ENCODE assay signal across 12 mouse cellular contexts in genomic region chr9:65244036-65244806, GRCm38 (mm10). TPM values are rescaled to one million over a fixed set of nuclear protein-coding genes. Genes with fewer than 3 reads are reported as not detected.
A peak's percentile ranks its signal among the peaks of the same experiment; 100 is the strongest.
DNase-seq lines count a peak whose midpoint lies in the region; ATAC-seq lines count a peak whose summit lies in the region.
"Had no signal": no experiment of that assay in that cellular context is flagged by ENCODE, and none has a peak within 500 bp of the region (broad histone marks: within the 10 kb centered on the region; RNA-seq: fewer than 3 reads in every experiment).

No protein-coding gene starts in this region.

- no peaks in the 10 kb centered on the region for H3K36me3 ChIP-seq in liver, embryonic 13.5 days
- H3K36me3 ChIP-seq in liver, embryonic 15.5 days (replicated peaks): no peaks in the 10 kb centered on the region
- 0 out of 2 replicates have a peak, but pooled peaks cover 2% of the 10 kb centered on the region for H3K36me3 ChIP-seq in heart, embryonic 10.5 days
- H3K36me3 ChIP-seq: heart, embryonic 13.5 days; neural tube, embryonic 12.5 days; stomach, embryonic 15.5 days had no signal

- H3K9ac ChIP-seq in liver, embryonic 13.5 days: no peak overlapping the region
- H3K9ac ChIP-seq in liver, embryonic 15.5 days: no peak overlapping the region
- H3K9ac ChIP-seq: heart, embryonic 13.5 days; neural tube, embryonic 12.5 days; stomach, embryonic 15.5 days had no signal

- no peak overlapping the region for H3K4me2 ChIP-seq in liver, embryonic 13.5 days
- no peak overlapping the region for H3K4me2 ChIP-seq in liver, embryonic 15.5 days
- H3K4me2 ChIP-seq: heart, embryonic 13.5 days; neural tube, embryonic 12.5 days; stomach, embryonic 15.5 days had no signal

- H3K4me3 ChIP-seq in liver, embryonic 13.5 days (replicated peaks): no peak overlapping the region
- no peak overlapping the region for H3K4me3 ChIP-seq in liver, embryonic 15.5 days (replicated peaks)
- H3K4me3 ChIP-seq in heart, embryonic 10.5 days: no peak overlapping the region
- H3K4me3 ChIP-seq: heart, embryonic 13.5 days; neural tube, embryonic 12.5 days; stomach, embryonic 15.5 days had no signal

- H3K9me3 ChIP-seq in liver, embryonic 13.5 days (replicated peaks): no peaks in the 10 kb centered on the region
- H3K9me3 ChIP-seq in liver, embryonic 15.5 days (replicated peaks): no peaks in the 10 kb centered on the region
- no peaks in the 10 kb centered on the region for H3K9me3 ChIP-seq in heart, embryonic 10.5 days
- H3K9me3 ChIP-seq: heart, embryonic 13.5 days; neural tube, embryonic 12.5 days; stomach, embryonic 15.5 days had no signal

- peaks cover 20% of the 10 kb centered on the region for H3K4me1 ChIP-seq in liver, embryonic 13.5 days (replicated peaks)
- peaks cover 11% of the 10 kb centered on the region; the same call in 1 of the 2 replicates for H3K4me1 ChIP-seq in liver, embryonic 15.5 days (replicated peaks)
- H3K4me1 ChIP-seq in heart, embryonic 10.5 days: peaks cover 29% of the 10 kb centered on the region

- 40% methylated on average over 9 of the region's 9 CpGs for WGBS in liver, embryonic 13.5 days (ENCODE audit: insufficient replicate concordance)
- WGBS in liver, embryonic 15.5 days (ENCODE audit: insufficient replicate concordance): 37% methylated on average over 9 of the region's 9 CpGs
- 43% methylated on average over 9 of the region's 9 CpGs for WGBS in heart, embryonic 10.5 days

- H3K27me3 ChIP-seq in liver, embryonic 13.5 days: 0 out of 2 replicates have a peak, but pooled peaks cover 9% of the 10 kb centered on the region
- no peaks in the 10 kb centered on the region for H3K27me3 ChIP-seq in liver, embryonic 15.5 days
- H3K27me3 ChIP-seq in heart, embryonic 10.5 days (ENCODE audit: insufficient read depth, poor library complexity, severe bottlenecking): 0 out of 2 replicates have a peak, but pooled peaks cover 9% of the 10 kb centered on the region
- H3K27me3 ChIP-seq: heart, embryonic 13.5 days; neural tube, embryonic 12.5 days; stomach, embryonic 15.5 days had no signal

- H3K27ac ChIP-seq in liver, embryonic 13.5 days: no peak overlapping the region
- H3K27ac ChIP-seq in liver, embryonic 15.5 days (replicated peaks): 0 out of 2 replicates have a peak overlapping the region, but pooled peaks have one; percentile 6
- no peak overlapping the region; the same call in 1 of the 2 replicates for H3K27ac ChIP-seq in heart, embryonic 10.5 days
- H3K27ac ChIP-seq: heart, embryonic 13.5 days; neural tube, embryonic 12.5 days; stomach, embryonic 15.5 days had no signal

- peak; percentile 34; the same call in 1 of the 2 replicates for ATAC-seq in liver, embryonic 13.5 days (ENCODE audit: low read depth)
- peak; percentile 43; the same call in 1 of the 2 replicates for ATAC-seq in liver, embryonic 15.5 days (ENCODE audit: insufficient read depth)

- DNase-seq in embryo, embryonic 10 days (ENCODE audit: low spot score): peak; percentile 25
- no peak for DNase-seq in embryo, embryonic 9.5 days (ENCODE audit: extremely low spot score)
- DNase-seq in liver, embryonic 13.5 days: no peak
- no peak for DNase-seq in liver
- DNase-seq in kidney, adult 9 months: peak; percentile 54
- DNase-seq in testis, postnatal 14 days (ENCODE audit: low spot score): no peak
- no peak for DNase-seq in heart, embryonic 10.5 days (ENCODE audit: low spot score)
- DNase-seq: adrenal gland, postnatal 10 days had no signal

RNA-seq across cellular contexts. Expression of gene Cilp, which starts 20.8 kb away (rescaled TPM):
- polyA plus RNA-seq in liver, embryonic 13.5 days (2015; fragmentation: Nextera tagmentation; extraction: Ambion mirVana): 0.05 and 0.08 TPM in 2 replicates
- polyA plus RNA-seq in liver, embryonic 15.5 days (2015; fragmentation: Nextera tagmentation; extraction: Ambion mirVana): 0.15 and 0.17 TPM in 2 replicates
- not detected in 2 replicates for polyA plus RNA-seq in heart, embryonic 10.5 days (2016; fragmentation: Nextera tagmentation; extraction: Ambion mirVana)
- polyA plus RNA-seq: heart, embryonic 13.5 days had no signal

RNA-seq across cellular contexts. Expression of gene Parp16, which starts 49.1 kb away (rescaled TPM):
- 8.2 and 9.2 TPM in 2 replicates for polyA plus RNA-seq in liver, embryonic 13.5 days (2015; fragmentation: Nextera tagmentation; extraction: Ambion mirVana)
- polyA plus RNA-seq in liver, embryonic 15.5 days (2015; fragmentation: Nextera tagmentation; extraction: Ambion mirVana): 9.5 and 10.2 TPM in 2 replicates
- polyA plus RNA-seq in heart, embryonic 10.5 days (2016; fragmentation: Nextera tagmentation; extraction: Ambion mirVana): 4.8 and 5.8 TPM in 2 replicates

RNA-seq across cellular contexts. Expression of gene Clpx, which starts 49.8 kb away (rescaled TPM):
- polyA plus RNA-seq in liver, embryonic 13.5 days (2015; fragmentation: Nextera tagmentation; extraction: Ambion mirVana): 31.5 and 39.5 TPM in 2 replicates
- 33.3 and 35.9 TPM in 2 replicates for polyA plus RNA-seq in liver, embryonic 15.5 days (2015; fragmentation: Nextera tagmentation; extraction: Ambion mirVana)
- polyA plus RNA-seq in heart, embryonic 10.5 days (2016; fragmentation: Nextera tagmentation; extraction: Ambion mirVana): 43.0 and 43.5 TPM in 2 replicates

Comparison
In these comparisons a context has a peak if more than half of its experiments do, and no peak if none do; other contexts are left out.
1. DNase-seq: peak in embryo, embryonic 10 days (single experiment) and kidney, adult 9 months (single experiment); none in embryo, embryonic 9.5 days (single experiment), liver, embryonic 13.5 days (single experiment), liver (single experiment), testis, postnatal 14 days (single experiment) and heart, embryonic 10.5 days (single experiment).